In the genomic region with DNA sequence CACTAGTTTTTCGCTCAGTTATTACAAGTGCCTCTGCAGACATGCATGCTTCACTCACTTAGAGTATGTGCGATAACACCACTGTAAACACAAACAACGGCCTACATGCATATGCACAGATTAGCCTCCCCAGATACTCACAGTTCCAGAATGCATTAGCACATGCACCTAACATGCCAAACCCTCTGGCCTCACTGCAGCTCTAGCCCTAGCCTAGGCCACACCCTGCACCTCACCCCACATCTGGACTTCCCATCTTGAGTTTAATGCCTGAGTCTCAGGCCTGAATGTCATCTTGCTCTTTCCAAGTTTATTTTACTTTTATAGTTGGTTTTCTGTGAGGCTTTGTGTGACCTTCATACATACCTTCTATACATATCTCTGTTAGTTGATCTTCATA, we compare ENCODE assay signal across 22 mouse cellular contexts. TPM values are rescaled to one million over a fixed set of nuclear protein-coding genes. Genes with fewer than 3 reads are reported as not detected.
"Had no signal": no experiment of that assay in that cellular context is flagged by ENCODE, and none has a peak within 500 bp of the region (broad histone marks: within the 10 kb centered on the region; RNA-seq: fewer than 3 reads in every experiment).

No protein-coding gene starts in this region.

- H3K9me3 ChIP-seq: limb, embryonic 12.5 days; limb, embryonic 15.5 days; megakaryocyte, embryonic 14.5 days; midbrain, embryonic 12.5 days; midbrain, embryonic 15.5 days; neural tube, embryonic 12.5 days; neural tube, embryonic 15.5 days; stomach, embryonic 15.5 days had no signal

- ATAC-seq: intestine, postnatal 0 days; lung, postnatal 0 days; midbrain, embryonic 15.5 days had no signal

- H3K9ac ChIP-seq: limb, embryonic 12.5 days; limb, embryonic 15.5 days; lung, embryonic 14.5 days; midbrain, embryonic 12.5 days; midbrain, embryonic 15.5 days; neural tube, embryonic 12.5 days; neural tube, embryonic 15.5 days; stomach, embryonic 15.5 days had no signal

- H3K4me2 ChIP-seq: limb, embryonic 12.5 days; limb, embryonic 15.5 days; lung, embryonic 14.5 days; midbrain, embryonic 12.5 days; midbrain, embryonic 15.5 days; neural tube, embryonic 12.5 days; neural tube, embryonic 15.5 days; stomach, embryonic 15.5 days had no signal

- H3K36me3 ChIP-seq: neural tube, embryonic 12.5 days; neural tube, embryonic 15.5 days; stomach, embryonic 15.5 days had no signal

- H3K4me3 ChIP-seq: limb, embryonic 12.5 days; limb, embryonic 15.5 days; megakaryocyte, embryonic 14.5 days; midbrain, embryonic 12.5 days; midbrain, embryonic 15.5 days; neural tube, embryonic 12.5 days; neural tube, embryonic 15.5 days; stomach, embryonic 15.5 days had no signal

- H3K27me3 ChIP-seq: limb, embryonic 12.5 days; limb, embryonic 15.5 days; megakaryocyte, embryonic 14.5 days; midbrain, embryonic 12.5 days; midbrain, embryonic 15.5 days; neural tube, embryonic 12.5 days; neural tube, embryonic 15.5 days; stomach, embryonic 15.5 days had no signal

- H3K4me1 ChIP-seq: limb, embryonic 15.5 days; megakaryocyte, embryonic 14.5 days; midbrain, embryonic 12.5 days; midbrain, embryonic 15.5 days; neural tube, embryonic 12.5 days; stomach, embryonic 15.5 days had no signal

- H3K27ac ChIP-seq: kidney, postnatal 0 days; limb, embryonic 12.5 days; limb, embryonic 15.5 days; macrophage; midbrain, embryonic 12.5 days; midbrain, embryonic 15.5 days; neural tube, embryonic 12.5 days; neural tube, embryonic 15.5 days; stomach, embryonic 15.5 days had no signal

- DNase-seq: kidney, adult 2 months; kidney, postnatal 25 days; left cerebral cortex, postnatal 4 days; lung, embryonic 14.5 days; right cerebral cortex, adult 18-20 months; right cerebral cortex, postnatal 14 days; right cerebral cortex, postnatal 4 days; spleen, adult 18-20 months; thymus, postnatal 25 days had no signal

RNA-seq across cellular contexts. Expression of a gene that starts 28.5 kb away (rescaled TPM):
- polyA plus RNA-seq: intestine, postnatal 0 days; lung, postnatal 0 days; neural tube, embryonic 15.5 days; thymus, postnatal 0 days had no signal
